Mouse (Mus musculus): ENCODE data around the gene Naa30.
"Not testable (repeated sequence)": the region's sequence is repeated elsewhere in the genome, so short reads cannot be mapped to it uniquely, and the experiment has no call there.

Gene Naa30

DNA sequence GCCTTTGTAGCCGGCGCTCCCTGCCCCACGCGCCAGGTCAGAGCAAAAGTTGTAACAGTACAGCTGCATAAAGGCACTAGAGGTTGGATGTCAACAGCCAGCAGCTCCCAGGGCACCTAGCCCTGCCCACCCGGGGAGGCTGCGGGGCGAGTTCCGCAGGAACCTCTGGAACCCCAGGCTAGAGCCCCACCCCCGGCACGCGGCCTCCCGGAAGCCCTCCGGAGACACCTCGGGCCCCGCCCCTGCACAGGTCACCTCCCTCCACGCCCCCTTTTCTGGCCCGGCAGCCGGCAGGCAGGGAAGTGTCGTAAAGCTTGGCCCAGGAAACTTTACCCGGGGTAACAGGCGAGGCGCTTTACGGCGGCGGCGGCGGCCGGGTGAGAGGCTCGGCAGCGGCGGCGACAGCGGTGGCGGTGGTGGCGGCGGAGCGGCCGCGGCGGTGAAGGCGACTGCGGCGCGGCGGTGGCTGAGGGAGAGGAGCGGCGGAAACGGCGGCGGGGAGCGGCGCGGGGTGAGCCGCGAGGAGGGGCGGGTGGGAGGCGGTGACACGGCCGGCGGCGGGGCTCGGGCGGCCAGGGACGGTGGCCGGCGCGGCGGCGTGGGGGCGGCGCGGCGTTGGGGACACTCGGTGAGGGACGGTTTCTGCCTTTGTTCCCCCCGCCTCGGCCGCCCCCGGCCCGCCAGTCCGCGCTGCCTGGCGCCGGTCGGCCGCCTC is at the start of gene Naa30:
Naa30 (plus strand) TSS at position 360 of the 715 bp plus-strand sequence.
- peak; percentile 91 for DNase-seq (ENCODE audit: low spot score)

DNA sequence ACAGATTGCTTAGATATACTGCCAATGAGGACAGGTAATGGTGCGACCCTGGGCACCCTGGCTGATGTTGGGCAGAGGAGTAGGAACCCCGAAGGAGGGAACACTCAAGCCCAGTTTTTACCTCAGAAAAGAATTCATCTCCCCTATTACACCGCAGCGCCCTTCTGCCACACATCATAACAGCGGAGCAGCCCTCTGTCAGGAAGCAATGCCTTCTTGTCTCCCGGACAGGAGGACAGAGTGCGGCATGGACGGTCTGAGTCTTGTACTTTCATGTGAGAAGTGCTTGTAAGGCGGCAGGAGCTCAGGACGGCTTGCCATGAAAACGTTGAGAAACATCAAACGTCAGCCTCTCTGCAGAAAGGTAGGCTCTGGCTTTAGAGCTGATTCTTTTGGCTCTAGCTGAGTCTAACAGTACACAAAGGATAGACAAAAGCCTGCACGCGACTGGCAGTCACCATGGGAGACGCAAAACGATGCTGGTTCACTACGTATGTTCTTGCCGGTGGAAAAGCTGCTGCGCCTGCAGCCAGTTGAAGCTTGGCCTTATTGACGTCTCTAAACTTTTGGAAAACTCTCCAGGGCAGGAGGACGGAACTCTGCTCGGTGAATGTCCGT is 44.8 kb upstream of the Naa30 start:
- DNase-seq (ENCODE audit: low spot score): no peak

DNA sequence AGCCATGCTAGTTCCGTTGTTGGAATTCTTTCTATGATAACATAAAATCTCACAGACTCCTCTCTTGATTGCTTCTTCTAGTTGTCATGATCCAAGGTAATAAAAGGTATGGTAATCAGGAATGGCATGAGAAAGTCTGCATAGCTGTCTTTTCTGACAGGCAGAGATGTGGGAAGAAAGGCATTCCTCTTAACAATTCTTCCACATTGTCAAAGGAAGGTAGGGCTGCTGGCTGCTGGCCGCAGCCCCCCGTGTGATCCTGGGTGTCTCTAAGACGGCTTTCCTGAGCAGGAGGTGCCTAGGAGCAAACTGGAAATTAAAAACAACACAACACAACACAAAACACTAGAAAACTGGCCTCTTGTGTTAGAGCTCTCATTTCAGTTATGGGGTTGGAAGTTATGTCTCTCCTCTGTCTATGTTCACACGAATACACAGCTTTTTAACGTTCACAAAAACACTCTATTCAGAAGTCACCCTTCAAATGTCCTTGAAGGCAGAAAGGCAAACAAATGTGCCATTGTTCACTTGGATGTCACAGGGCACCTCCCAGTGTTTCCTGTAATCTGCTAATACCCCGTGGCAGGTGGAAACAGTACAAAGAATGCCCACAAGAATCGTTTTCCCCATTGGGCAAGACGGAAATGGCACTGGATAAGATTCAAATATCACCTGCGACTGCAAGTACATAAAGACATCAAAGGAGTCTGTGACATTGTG is 43.3 kb upstream of the Naa30 start:
- no peak for DNase-seq (ENCODE audit: low spot score)

DNA sequence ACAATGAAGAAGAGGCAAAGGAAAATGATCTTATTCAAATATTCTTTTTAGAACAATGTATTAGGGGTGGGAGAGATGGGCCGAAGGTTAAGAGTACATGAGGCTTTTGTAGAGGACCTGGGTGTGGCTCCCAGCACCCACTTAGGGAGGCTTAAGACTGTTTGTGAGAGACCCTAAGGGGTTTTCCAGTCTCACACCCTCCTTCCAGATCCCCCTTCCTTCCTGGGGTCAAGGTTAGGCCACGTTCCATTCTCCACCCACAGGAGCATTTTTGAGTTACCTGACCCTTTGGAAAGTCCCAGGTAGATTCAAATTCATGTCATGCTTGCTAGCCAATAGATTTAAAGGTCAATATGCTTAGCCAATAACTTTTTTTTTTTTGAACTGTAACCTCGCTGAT is 39.6 kb upstream of the Naa30 start:
- no peak for DNase-seq (ENCODE audit: low spot score)

DNA sequence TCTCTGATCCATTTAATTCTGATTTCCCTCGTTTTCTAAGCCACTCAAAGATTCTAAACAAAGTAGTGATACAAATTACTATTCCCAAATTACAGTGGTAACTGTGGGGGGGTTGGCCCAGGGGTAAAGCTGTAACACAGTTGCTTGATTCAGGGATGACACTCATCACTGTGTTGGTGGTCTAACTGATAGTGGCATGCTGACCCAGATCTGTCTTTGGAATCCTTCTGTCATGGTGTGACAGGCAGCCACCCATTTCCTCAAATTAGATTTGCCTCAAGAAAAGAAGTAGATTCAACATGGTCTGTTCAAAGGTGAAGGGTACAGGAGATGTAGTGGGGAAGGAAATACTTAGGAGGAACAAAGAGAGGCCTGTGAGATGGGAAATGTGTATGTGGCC is 33.9 kb upstream of the Naa30 start:
- no peak for DNase-seq (ENCODE audit: low spot score)

DNA sequence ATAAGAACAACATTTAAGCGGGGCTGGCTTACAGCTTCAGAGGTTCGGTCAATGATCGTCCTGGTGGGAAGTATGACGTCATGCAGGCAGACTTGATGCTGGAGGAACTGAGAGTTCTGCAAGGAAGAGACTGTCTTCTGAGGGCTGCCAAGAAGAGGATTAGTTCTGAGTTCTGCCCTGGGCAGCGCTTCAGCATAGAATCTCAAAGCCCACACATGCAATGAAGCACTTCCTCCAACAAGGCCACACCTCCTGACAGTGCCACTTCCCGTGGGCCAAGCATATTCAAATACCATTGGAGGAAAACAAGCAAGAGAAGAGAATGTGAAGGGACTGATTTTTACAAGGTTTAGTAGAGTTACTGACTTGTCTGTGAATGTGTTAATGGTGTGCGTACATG is 31.3 kb upstream of the Naa30 start:
- DNase-seq (ENCODE audit: low spot score): no peak

DNA sequence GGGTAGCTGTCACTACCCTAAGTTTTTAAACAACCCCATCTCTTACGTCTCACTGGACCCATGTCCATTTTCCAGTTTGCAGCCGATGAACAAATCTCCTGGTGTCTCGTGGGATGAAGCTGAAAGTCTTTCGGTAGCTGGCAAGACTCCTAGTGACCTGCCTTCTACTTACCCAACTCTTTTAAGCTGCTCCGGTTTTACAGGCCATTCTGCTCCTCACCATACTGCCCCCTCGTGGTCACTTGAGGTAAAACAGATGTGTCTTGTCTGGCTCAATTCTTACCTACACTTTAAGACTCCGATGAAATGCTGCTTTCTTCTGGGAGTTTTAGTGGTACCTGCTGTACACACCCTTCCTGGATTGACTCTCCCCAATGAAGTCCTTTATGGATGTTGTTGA is 18.2 kb upstream of the Naa30 start:
- DNase-seq (ENCODE audit: low spot score): peak; percentile 62

DNA sequence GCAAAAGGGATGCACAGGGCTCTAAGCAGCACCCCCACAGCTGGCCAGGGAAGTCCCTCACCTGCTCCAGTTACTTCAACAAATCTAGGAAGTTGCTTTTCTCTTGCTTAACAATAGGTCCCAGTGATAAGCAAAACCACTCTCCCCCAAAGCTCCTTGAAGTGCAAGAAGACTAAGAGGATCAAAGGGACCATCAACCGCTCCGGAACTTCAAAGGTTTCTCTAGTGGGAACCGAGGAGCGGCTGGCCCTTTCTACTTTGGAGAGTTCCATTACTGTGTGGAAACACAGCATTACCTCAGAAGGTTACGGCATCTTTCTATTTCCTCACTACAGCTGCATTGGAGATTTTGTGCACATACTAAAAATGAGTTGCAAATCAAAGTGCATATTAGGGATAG is 16.5 kb upstream of the Naa30 start:
- DNase-seq (ENCODE audit: low spot score): no peak

DNA sequence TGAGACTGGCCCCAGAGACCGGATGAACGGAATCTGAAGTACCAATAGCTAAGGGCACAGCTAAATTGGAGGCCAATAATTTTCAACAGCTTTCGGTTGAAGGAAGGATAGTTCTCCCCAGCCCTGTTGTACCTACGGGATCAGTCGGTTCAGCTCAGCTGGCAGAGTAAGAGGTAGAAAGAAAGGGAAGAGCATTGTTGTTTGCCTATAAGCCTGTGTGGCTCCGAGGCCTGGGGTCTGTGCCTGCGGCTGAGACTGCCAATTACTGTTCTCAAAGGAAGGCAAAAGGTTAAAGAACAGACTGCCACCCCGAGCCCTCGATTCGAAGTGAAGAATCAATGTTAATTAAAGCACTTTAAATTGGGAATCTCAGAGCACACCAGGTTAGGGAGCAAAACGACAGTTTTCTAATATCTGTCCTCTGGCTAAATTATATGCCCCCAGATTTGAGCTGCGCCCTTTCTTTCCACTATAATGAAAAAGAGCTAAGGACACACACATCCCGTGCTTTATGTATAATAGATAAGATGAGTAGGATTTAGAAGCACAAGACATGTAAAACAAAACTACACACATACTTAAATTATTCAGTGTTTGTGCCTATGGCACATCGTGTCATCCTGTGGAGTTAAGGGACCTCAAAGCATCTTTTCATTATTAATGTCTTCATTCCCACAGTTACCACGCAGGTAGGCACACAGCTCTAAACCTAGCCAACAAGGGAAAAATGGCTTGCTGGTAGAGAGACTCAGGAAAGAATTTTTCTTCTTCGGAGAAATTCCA is 13.7 kb upstream of the Naa30 start:
- no peak for DNase-seq (ENCODE audit: low spot score)

DNA sequence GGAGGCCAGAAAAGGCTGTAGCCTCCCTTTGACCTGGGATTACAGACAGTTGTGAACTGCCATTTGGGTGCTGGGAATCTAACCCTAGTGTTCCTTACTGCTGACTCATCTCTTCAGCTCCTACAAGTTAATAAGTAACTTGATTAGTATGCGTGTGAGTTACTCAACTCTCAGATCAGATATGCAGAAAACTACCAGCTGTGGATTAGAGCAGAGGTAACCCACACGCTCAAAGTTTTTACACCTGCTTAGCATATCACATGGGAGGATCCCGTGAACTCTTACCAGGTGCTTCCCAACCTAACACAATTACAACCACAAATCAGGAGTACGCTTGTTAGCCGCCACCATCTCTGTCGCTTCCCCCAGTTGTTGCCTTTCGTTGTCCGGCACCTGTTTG is 740 bp upstream of the Naa30 start:
- DNase-seq (ENCODE audit: low spot score): no peak

DNA sequence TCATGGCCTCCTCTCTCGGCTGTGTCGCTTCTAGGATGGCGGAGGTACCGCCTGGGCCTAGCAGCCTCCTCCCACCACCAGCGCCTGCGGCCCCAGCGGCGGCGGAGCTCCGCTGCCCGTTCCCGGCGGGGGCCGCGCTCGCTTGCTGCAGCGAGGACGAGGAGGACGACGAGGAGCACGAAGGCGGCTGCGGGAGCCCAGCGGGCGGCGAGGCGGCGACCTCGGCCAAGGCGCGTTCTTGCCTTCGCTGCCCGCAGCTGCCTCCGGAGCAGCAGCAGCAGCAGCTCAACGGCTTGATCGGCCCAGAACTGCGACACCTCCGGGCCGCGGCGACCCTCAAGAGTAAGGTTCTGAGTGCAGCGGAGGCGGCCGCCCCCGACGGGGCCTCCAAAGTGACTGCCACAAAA is 559 bp downstream of the Naa30 start:
- DNase-seq (ENCODE audit: low spot score): no peak

DNA sequence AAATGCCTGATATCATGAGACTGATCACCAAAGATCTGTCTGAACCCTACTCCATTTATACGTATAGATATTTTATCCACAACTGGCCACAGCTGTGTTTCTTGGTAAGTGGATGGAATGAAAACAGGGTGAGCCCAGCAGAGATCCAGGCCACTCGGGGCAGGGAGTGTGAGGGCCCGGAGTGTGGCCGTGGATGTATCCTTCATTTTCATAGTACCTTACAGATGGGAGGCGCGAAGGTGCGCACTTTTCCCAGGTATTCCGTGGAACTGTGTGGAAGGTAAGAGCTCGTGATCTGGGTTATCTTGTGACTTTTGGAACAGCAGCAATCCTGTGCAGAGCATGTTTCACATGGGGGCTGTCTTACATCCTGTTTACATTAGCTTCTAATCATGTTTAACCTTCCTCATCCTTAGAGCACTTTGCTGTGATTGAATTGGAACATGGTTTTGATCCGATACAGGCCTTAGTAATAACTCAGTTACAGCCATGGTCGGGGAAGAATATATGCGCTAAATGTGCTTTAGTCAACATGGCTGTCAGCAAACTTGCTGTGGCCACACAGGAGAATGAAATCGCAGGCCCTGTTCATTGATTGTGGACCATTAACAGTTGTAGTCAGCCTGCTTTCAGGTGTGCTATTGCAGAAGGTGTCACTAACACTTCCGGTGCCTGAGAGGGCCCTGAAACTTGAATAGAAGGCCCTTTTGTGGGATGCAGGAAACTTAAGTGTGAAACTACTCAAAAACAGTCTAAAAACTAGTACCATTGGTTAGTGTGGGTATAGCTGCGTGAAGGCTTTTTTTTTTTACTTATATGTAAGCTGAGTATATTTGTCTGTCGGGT is 1.5 kb downstream of the Naa30 start:
- DNase-seq (ENCODE audit: low spot score): no peak

DNA sequence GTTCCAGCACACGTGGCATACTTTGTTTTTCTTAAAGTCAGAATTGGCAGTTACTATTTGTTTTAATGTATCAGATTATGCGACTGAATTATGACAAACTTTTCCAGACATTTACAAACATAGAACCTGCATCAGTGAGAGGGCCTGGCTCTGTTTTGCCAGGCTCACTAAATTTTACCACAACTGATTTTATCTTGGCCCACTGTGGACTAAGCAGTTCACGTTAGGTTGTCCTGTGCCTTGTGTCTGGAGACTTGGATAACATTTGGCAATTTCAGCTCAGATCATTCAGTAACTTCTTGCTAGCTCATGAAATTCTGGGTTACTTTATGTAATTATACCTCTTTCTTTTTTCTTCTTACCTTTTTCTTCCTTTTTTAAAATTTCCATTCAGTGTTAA is 7.7 kb downstream of the Naa30 start:
- no peak for DNase-seq (ENCODE audit: low spot score)

DNA sequence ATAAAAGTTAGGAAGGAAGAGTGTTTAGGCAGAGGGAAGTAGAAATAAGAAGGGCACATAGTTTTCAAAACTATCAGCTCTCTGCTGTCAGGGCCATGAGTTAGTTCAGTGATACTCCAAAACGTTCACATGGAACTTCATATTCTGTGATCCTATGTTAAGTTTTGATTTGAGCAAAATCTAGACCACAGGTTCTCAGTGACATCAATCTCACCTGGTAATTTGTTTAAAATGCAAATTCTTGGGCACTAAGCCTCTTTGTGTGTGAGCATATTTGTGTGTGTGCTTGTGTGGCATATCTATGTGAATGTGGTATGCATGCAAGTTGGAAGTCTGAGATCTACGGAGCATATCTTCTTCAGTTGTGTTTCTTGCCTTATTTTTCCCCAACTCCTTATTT is 14.2 kb downstream of the Naa30 start:
- no peak for DNase-seq (ENCODE audit: low spot score)

DNA sequence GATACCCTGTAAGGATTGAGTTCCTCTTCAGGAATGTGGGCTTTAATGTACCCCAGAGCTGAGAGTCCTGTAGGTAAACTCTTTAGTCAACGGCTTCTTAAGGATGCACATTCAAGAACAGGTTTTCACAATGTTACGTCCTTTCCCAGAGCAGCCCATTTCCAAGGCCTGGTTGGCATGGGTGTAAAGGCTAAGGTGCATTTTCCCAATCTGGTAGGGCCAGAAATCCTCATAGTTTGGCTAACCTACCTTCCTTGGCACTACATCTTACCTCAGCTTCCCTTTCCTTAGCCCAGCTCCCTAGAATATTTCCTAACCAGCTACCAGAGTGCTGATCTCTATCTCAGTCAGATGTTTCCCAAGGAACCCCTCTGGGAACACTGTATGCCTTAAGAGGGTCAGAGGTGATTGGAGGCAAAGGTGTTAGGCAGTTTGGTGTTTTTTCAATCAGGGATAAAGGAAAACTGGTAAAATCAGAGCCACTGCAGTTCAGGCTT is 25.1 kb downstream of the Naa30 start:
- no peak for DNase-seq (ENCODE audit: low spot score)

DNA sequence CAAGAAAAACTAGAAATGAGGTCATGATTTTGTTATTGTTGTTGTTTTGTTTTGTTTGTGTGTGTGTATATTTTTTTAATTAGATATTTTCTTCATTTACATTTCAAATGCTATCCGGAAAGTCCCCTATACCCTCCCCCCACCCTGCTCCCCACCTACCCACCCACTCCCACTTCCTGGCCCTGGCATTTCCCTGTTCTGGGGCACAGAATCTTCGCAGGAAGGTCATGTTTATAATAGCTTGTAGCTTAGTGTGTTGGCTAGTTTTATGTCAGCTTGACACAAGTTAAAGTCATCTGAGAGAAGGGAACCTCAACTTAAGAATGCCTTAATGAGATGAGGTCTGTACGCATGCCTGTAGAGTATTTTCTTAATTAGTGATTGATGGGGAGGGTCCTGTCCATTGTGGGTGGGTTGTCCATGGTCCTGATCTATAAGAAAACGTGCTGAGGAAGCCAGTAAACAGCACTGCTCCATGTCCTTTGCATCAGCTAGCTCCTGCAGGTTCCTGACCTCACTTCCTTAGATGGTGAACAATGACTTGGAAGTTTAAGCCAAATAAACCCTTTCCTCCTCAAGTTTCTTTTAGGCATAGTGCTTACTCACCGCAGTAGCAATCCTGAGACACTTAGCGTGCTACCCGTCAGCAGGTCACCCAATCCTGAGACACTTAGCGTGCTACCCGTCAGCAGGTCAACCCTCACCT is 29.2 kb downstream of the Naa30 start:
- no peak for DNase-seq (ENCODE audit: low spot score)

DNA sequence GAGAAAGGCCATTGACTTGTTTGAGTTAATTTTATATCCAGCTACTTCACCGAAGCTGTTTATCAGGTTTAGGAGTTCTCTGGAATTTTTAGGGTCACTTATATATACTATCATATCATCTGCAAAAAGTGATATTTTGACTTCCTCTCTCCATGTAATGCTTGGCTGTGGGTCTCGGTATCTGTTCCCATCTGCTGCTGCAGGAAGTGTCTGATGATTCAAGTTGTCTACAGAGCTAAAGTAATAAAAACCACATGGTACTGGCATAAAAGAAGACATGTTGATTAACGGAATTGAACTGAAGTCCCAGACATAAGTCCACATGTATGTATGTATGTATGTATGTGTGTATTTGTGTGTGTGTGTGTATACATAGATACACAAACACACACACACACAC is 38.2 kb downstream of the Naa30 start:
- not testable (repeated sequence) for DNase-seq (ENCODE audit: low spot score)

DNA sequence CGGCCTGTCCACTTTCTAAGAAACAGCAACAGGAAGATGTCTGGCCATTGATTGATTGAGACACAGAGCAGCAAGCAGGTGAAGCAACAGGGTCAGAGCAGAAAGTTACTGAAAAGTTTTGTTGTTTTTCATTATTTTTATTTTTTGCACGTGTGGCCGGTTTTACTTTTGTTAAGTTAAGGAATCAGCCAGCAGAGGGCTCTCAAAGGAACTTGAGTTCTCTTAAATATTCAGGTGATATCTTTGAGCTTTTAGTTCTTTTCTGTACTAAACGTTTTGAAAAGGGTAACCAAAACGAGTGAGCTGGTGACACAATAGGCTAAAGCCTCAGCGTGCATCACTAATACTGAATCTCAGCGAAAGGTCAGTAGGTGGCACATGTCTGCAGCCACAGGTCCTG is 46.7 kb downstream of the Naa30 start:
- no peak for DNase-seq (ENCODE audit: low spot score)

DNA sequence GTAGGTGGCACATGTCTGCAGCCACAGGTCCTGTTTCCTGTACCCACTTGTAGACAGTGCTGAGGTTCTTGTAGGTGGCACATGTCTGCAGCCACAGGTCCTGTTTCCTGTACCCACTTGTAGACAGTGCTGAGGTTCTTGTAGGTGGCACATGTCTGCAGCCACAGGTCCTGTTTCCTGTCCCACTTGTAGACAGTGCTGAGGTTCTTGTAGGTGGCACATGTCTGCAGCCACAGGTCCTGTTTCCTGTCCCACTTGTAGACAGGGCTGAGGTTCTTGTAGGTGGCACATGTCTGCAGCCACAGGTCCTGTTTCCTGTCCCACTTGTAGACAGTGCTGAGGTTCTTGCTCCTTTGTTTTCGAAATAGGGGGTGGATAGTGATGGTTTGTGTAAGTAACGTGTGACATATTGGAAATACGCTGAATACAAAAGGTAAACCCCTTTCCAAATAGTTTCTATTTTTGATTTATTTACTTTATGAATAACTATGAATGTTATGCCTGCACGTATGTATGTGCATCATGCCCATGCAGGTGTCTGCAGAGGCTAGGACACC is 47.5 kb downstream of the Naa30 start:
- not testable (repeated sequence) for DNase-seq (ENCODE audit: low spot score)

DNA sequence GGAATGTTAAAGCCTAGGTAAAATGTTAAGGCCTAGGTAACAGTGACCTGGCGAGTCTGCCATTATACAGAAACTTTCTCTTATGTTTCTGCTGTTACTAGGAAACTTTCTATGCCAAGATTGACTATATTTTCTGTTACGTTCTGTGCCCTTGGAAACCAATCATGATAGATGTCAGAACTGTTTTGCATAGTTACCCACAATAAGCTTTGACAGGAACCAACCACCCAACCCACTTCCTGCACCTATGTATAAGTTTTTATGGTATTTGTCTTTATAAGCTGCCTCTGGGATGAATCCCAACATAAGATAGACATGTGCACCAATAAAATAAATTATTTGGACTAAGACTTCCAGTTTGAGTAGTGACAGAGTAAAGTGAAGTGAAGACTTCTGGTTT is 49.7 kb downstream of the Naa30 start:
- no peak for DNase-seq (ENCODE audit: low spot score)

DNA sequence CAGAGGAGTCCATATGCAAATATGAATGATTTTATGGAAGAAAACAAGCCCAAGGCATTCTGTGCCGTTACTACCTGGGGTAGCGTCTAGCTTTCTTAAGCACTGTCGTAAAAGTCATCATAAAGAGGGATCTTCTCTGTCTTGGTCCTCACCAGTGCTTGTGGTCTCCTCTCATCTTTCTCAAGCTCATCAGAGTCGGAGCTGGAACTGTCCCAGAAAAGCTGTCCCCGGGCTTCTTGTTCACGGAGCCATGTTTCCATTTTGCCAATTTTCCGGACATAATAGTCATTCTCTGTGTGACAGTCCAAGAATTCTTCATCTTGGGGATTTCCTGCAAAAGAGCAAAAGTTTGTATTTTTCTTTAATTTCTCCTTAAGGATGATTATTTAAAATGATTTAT is 54.4 kb downstream of the Naa30 start:
- DNase-seq (ENCODE audit: low spot score): no peak

Data from c-Kit-positive CD71-positive TER-119-positive erythroid progenitor cells, embryonic 14.5 days (primary cell).